Mouse (Mus musculus): ENCODE results near the gene Slc22a8. TPM values are rescaled to one million over a fixed set of nuclear protein-coding genes. Genes with fewer than 3 reads are reported as not detected.

The Slc22a8 gene
- total and polyA plus RNA-seq, 3 experiments, result not detected

DNA sequence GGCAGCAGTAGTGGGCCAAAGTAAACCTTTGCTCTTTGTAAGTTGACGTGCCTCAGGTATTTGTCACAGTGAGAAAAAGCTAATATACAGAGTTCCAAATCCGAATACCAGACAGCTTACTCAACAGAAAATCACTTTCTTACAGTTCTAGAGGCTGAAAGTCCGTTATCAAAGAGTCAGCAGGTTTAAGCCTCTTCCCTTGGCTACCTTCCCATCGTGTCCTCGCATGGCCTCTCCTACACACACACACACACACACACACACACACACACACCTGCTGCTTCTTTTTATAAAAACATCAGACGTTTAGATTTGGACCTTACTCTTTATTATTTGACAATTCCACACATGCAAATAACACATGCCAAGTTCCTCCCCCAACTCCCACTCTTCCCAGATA lies 39.8 kb downstream of the Slc22a8 start:
- Histone ChIP-seq H3K79me2 (replicated peaks; ENCODE audit: control insufficient read depth, extremely low read depth, insufficient read depth, poor library complexity, severe bottlenecking) (no peaks in the 10 kb centered on the region), H3K27me3 (replicated peaks) (no peaks in the 10 kb centered on the region), H3K9ac (ENCODE audit: insufficient read depth, low read depth) (no peak overlapping the region), H3K27ac (ENCODE audit: insufficient read depth, low read depth) (no peak overlapping the region), H3K9me3 (replicated peaks; ENCODE audit: low read length) (no peaks in the 10 kb centered on the region), H3K4me2 (ENCODE audit: insufficient read depth, low read depth, poor library complexity, severe bottlenecking) (no peak overlapping the region), H3K36me3 (replicated peaks in 1 of 2; ENCODE audit: control insufficient read depth in 1 of 2, insufficient read depth in 1 of 2, low read length in 1 of 2) (no peaks in the 10 kb centered on the region), H3K4me1 (ENCODE audit: control insufficient read depth in 1 of 2, insufficient read depth in 2 of 2) (no peaks in the 10 kb centered on the region), H3K4me3 (replicated peaks in 1 of 3; ENCODE audit: low read depth in 2 of 3, low read length in 2 of 3, poor library complexity in 1 of 3) (no peak overlapping the region)
- DNase-seq (ENCODE audit: extremely low read depth), result no peak
- TF ChIP-seq MAZ (IDR thresholded peaks at IDR 0.05; ENCODE audit: low read depth, low read length), result no peak
- no peak for TF ChIP-seq TBP (conservative IDR thresholded peaks at IDR 0.05; ENCODE audit: low read depth, low read length)
- no peak for TF ChIP-seq HCFC1 (IDR thresholded peaks at IDR 0.05; ENCODE audit: low read depth, low read length)
- TF ChIP-seq E2F4 (IDR thresholded peaks at IDR 0.05; ENCODE audit: insufficient replicate concordance, low read depth, low read length), result no peak
- no peak for TF ChIP-seq KAT2A (IDR thresholded peaks at IDR 0.05; ENCODE audit: insufficient replicate concordance, low read length)
- no peak for TF ChIP-seq POLR2AphosphoS2 (IDR thresholded peaks at IDR 0.05; ENCODE audit: low read depth, low read length)
- TF ChIP-seq MEF2A (IDR thresholded peaks at IDR 0.05; ENCODE audit: borderline replicate concordance, low read depth, low read length), result no peak
- no peak for TF ChIP-seq USF1 (IDR thresholded peaks at IDR 0.05; ENCODE audit: low read depth, low read length)
- dilution Hi-C loops (cut with MboI; ENCODE audit: extremely low pct_ligation_motif_present, extremely low pct_unique_long_range_greater_than_20kb, low sequenced_read_pairs), result no loop called here
- in situ Hi-C loops (cut with MboI; ENCODE audit: low pct_ligation_motif_present, low pct_unique_long_range_greater_than_20kb, low sequenced_read_pairs), result no loop called here

- Histone ChIP-seq H3K9me3 (replicated peaks; ENCODE audit: low read length) (no peaks in the 10 kb centered on the region), H3K4me2 (ENCODE audit: insufficient read depth, low read depth, poor library complexity, severe bottlenecking) (no peak overlapping the region), H3K27ac (ENCODE audit: insufficient read depth, low read depth) (no peak overlapping the region), H3K4me3 (replicated peaks in 1 of 3; ENCODE audit: low read depth in 2 of 3, low read length in 2 of 3, poor library complexity in 1 of 3) (no peak overlapping the region), H3K36me3 (replicated peaks in 1 of 2; ENCODE audit: control insufficient read depth in 1 of 2, insufficient read depth in 1 of 2, low read length in 1 of 2) (no peaks in the 10 kb centered on the region), H3K9ac (ENCODE audit: insufficient read depth, low read depth) (no peak overlapping the region), H3K4me1 (ENCODE audit: control insufficient read depth in 1 of 2, insufficient read depth in 2 of 2) (no peaks in the 10 kb centered on the region), H3K27me3 (replicated peaks) (no peaks in the 10 kb centered on the region), H3K79me2 (replicated peaks; ENCODE audit: control insufficient read depth, extremely low read depth, insufficient read depth, poor library complexity, severe bottlenecking) (no peaks in the 10 kb centered on the region)
- TF ChIP-seq MAX (IDR thresholded peaks at IDR 0.05; ENCODE audit: low read length), result no peak
- no peak for TF ChIP-seq MAZ (IDR thresholded peaks at IDR 0.05; ENCODE audit: low read depth, low read length)
- no peak for TF ChIP-seq RAD21 (IDR thresholded peaks at IDR 0.05; ENCODE audit: low read depth, low read length)
- TF ChIP-seq USF1 (IDR thresholded peaks at IDR 0.05; ENCODE audit: low read depth, low read length), result no peak
- no peak for TF ChIP-seq NELFE (IDR thresholded peaks at IDR 0.05; ENCODE audit: low read depth, low read length)
- no peak for TF ChIP-seq EP300 (IDR thresholded peaks at IDR 0.05; ENCODE audit: low read length)
- no peak for TF ChIP-seq CHD1 (IDR thresholded peaks at IDR 0.05; ENCODE audit: low read depth, low read length)
- no peak for TF ChIP-seq MEF2A (IDR thresholded peaks at IDR 0.05; ENCODE audit: borderline replicate concordance, low read depth, low read length)
- no peak for TF ChIP-seq ZC3H11A (IDR thresholded peaks at IDR 0.05; ENCODE audit: low read depth, low read length)
- TF ChIP-seq TBP (conservative IDR thresholded peaks at IDR 0.05; ENCODE audit: low read depth, low read length), result no peak
- TF ChIP-seq ZKSCAN1 (IDR thresholded peaks at IDR 0.05; ENCODE audit: borderline replicate concordance, low read depth, low read length), result no peak
- no peak for TF ChIP-seq PAX5 (IDR thresholded peaks at IDR 0.05; ENCODE audit: low read length)
- TF ChIP-seq ELF1 (IDR thresholded peaks at IDR 0.05; ENCODE audit: low read depth, low read length), result no peak
- TF ChIP-seq MYC (IDR thresholded peaks at IDR 0.05; ENCODE audit: low read depth, low read length), result no peak
- no peak for DNase-seq (ENCODE audit: extremely low read depth)
- in situ Hi-C loops (cut with MboI; ENCODE audit: low pct_ligation_motif_present, low pct_unique_long_range_greater_than_20kb, low sequenced_read_pairs) (no loop called here), dilution Hi-C loops (cut with MboI; ENCODE audit: extremely low pct_ligation_motif_present, extremely low pct_unique_long_range_greater_than_20kb, low sequenced_read_pairs) (no loop called here)
Observed at GRCm38 (mm10) chr19:8632029-8632428, 41.0 kb downstream of the Slc22a8 start.

Data from CH12.LX (cell line).